Mouse (Mus musculus): Measurements from ENCODE around the gene Spsb2. TPM values are rescaled to one million over a fixed set of nuclear protein-coding genes. Genes with fewer than 3 reads are reported as not detected.

The Spsb2 gene
- 10.0 and 16.9 TPM in 2 replicates for polyA plus RNA-seq (2012)

GRCm38 (mm10) chr6:124808358-124809012 is at the start of gene Spsb2:
Gene Spsb2 (plus strand): TSS chr6:124808661.

DNA sequence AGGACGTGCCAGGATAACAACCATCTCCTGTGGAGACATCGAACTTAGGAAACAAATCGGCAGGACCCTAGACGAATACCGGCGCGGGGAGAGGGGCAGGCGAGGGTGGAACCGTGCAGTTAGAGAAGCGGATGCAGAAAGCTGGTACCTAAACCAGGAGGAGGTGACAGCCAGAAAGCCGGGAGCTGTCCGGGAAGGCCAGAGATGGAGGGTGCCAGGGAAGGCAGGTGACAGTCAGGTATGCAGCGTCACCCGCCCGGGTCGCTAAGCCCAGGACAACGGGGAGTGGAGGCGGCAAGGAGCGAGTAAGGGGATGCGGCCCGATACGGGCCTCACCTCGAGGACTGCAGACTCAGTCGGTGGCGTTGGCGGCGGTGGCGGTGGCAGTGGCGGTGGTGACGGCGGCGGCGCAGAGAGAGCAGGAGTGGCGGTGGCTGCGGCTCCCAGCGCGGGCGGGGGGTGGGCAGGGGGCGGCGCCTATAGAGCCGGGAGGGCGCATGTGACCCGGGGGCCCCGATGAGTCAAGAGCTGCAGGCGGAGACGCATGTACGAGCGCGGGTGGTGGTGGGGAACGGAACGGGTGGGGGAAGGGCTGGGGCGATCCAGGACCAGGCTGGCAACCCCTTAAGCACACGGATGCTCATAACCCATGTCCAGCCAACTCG is 39.2 kb upstream of the Spsb2 start, which contains the start of gene Eno2:
Gene Eno2 (minus strand): TSS at position 573 of the 665 bp plus-strand sequence.

DNA sequence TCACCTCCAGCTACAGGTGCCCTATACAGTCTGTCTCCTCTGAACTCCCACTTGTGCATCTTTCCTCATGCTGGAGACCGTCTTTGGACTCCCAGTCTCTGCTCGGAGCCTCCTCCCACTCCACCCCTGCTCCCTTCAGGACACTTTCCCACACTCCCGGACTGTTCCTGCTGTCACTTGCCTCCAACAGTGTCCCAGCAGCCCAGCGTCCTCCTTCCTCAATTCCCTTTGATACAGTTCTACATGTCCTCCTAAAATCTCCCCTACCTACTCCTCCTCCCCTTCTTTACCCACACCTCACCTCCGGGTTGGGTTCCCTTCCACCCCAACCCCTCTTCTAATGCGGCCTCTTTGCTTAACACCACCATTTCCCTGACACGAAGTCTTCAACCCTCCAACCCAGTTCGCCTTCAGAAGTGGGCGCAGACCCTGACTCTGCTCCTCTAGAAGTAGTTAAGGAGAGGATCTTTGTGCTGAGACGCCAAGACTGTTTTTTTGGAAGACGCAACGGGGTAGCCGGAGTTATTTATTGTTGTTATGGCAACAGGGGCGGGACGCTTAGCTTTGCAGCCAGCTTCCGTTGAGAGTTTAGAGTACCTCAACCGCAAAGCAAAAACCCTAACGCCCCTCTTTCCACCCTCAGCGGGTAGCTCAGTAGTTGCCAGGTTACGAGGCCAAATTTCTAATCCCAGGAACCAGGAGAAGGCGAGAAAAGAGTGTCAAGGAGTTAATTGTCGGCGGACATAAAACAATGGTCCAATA is 29.1 kb upstream of the Spsb2 start, which contains the start of gene Lrrc23:
Gene Lrrc23 (minus strand): TSS at position 506 of the 762 bp plus-strand sequence.

DNA sequence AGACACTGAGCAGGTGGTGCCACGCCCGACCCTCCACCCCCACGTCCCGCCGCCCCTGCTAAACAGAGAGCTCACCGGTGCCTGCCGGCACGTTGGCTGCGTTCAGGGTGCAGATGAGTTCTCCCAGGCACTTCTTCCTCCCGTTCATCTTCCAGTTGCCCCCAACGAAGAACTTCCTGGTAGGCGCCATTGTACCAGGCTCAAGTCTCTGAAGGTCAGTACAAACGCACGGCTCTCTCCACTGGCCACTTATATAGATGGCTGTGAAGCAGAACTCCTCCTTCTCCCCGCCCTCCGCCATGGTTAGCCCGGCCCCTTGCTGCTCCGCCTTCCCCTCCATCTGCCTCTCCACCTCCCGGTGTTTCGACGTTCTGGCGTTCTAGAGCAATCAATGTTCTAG is 5.5 kb downstream of the Spsb2 start, which contains the start of gene Tpi1:
Gene Tpi1 (minus strand): TSS at position 364 of the 400 bp plus-strand sequence.

DNA sequence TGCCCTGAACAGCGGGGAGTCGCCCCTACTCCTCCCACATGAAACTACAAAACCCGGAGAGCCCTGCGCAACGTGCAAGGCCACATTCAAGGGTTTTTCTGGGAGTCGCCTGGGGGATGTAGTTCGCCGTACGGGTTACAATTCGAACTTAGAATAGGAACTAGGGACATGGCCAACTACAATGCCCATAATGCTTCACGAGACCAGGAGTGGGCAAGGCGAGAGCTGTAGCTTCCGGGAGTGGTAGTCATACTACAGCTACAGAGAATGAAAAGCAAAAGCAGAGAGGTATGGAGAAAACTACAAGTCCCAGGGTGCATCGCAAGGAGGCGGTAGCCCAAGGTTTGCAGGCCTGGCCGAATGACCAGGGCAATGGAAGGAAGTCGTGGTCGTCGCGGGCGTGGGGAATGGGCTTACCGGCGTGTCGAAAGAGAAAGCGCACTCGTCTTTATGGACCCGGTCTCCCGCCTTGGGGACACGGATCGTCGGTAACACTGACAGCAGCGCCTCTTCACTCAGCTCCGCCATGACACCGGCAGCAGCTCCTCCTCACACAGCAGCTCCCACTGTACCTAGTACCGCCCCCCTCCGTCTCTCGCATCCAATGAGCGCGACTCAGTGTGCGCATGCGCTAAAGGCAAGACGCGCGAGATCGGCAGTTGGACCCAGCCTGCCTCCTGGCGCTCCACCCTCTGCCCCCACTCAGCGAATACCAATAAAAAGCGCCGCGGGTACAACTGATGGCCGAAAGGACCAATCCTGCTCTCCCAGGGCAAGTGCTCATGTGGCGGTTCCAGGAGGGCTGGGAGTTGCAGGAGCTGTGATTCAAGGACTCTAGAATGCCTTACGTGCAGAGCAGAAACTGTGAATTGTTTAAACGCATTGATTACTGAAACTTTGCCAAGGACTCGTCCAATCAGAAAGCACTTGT is 20.7 kb downstream of the Spsb2 start, which contains the start of the genes Usp5 and Cdca3:
Gene Usp5 (minus strand): TSS at position 617 of the 931 bp plus-strand sequence.
Gene Cdca3 (plus strand): TSS at position 680 of the 931 bp plus-strand sequence.

DNA sequence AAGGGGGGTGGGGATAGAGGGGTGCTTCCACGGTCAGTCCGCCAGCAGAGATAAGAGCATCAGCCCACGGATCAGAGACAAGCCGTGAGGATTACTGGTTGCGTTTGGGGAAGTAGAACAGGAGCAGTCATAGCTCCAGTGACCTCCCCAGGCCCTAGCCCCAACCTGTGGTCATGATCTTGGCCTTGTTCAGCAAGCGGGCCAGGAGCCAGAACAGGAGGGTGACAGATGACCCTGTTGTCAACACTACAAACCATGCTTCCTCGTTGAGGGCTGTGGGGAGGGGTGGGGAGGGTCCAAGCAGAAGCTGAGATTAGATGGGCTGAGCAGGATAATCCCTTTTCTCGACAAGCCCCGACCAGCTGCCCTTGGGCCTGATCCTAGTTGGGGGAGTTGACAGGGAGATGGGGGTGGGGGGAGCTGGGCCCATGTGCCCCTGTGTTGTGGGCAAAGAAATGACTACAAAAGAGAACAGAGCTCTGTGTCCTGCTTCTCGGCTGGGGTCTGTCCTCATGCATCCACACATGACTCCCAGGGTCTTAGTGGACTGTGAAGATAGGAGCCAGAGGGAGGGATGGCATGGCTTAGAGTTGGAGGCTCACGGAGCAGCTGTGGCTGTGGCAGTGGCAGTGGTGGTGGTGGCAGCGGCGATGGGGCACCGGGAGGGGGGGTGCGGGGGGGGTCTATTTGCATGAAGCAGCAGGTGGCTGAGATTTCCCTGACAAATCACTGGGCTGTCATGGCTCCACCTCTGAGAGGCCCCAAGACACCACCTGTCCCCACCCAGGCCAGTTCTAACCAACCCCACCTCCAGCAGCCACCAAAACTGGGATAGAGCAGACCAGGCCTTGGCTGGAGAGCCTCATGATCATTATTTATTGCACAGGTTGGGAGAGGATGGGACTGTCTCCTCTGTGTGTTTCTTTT is 32.0 kb downstream of the Spsb2 start, which contains the start of gene Gnb3:
Gene Gnb3 (minus strand): TSS at position 35 of the 927 bp plus-strand sequence.

GRCm38 (mm10) chr6:124856916-124857839 is 48.7 kb downstream of the Spsb2 start, which contains the start of gene P3h3:
Gene P3h3 (minus strand): TSS chr6:124857752.

Other genes starting within 250 kb of the Spsb2 start
- gene C1rb, start 238.4 kb upstream of the Spsb2 start, polyA plus RNA-seq (2012), result not detected in 2 replicates
- not detected in 2 replicates for gene C1s2, start 172.6 kb upstream of the Spsb2 start, polyA plus RNA-seq (2012)
- 47.7 and 53.9 TPM in 2 replicates for gene Lpcat3, start 145.6 kb upstream of the Spsb2 start, polyA plus RNA-seq (2012)
- 294 and 299 TPM in 2 replicates for gene Emg1, start 96.5 kb upstream of the Spsb2 start, polyA plus RNA-seq (2012)
- gene Phb2, start 96.3 kb upstream of the Spsb2 start, polyA plus RNA-seq (2012), result 308 and 359 TPM in 2 replicates
- 65.9 and 80.8 TPM in 2 replicates for gene Ptpn6, start 69.9 kb upstream of the Spsb2 start, polyA plus RNA-seq (2012)
- 50.4 and 53.2 TPM in 2 replicates for gene Grcc10, start 67.3 kb upstream of the Spsb2 start, polyA plus RNA-seq (2012)
- gene Gm45234, start 52.6 kb upstream of the Spsb2 start, polyA plus RNA-seq (2012), result not detected in 2 replicates
- gene Atn1, start 52.1 kb upstream of the Spsb2 start, polyA plus RNA-seq (2012), result 111 and 137 TPM in 2 replicates
- gene Eno2, start 39.0 kb upstream of the Spsb2 start, polyA plus RNA-seq (2012), result 0.37 and 0.90 TPM in 2 replicates
- 0.37 and 0.47 TPM in 2 replicates for gene Lrrc23, start 28.9 kb upstream of the Spsb2 start, polyA plus RNA-seq (2012)
- gene Tpi1, start 5.6 kb downstream of the Spsb2 start, polyA plus RNA-seq (2012), result 195 and 233 TPM in 2 replicates
- 83.8 and 84.6 TPM in 2 replicates for gene Usp5, start 20.8 kb downstream of the Spsb2 start, polyA plus RNA-seq (2012)
- gene Cdca3, start 20.9 kb downstream of the Spsb2 start, polyA plus RNA-seq (2012), result 43.2 and 59.7 TPM in 2 replicates
- gene Gnb3, start 31.6 kb downstream of the Spsb2 start, polyA plus RNA-seq (2012), result 0.22 TPM in 1 of 2 replicates, not detected in the other
- 8.2 and 16.7 TPM in 2 replicates for gene P3h3, start 49.1 kb downstream of the Spsb2 start, polyA plus RNA-seq (2012)
- 0.09 and 0.18 TPM in 2 replicates for gene Gpr162, start 55.3 kb downstream of the Spsb2 start, polyA plus RNA-seq (2012)
- gene Cd4, start 79.6 kb downstream of the Spsb2 start, polyA plus RNA-seq (2012), result 0.43 and 0.93 TPM in 2 replicates
- gene Lag3, start 103.0 kb downstream of the Spsb2 start, polyA plus RNA-seq (2012), result 5.7 and 9.5 TPM in 2 replicates
- gene Ptms, start 111.4 kb downstream of the Spsb2 start, polyA plus RNA-seq (2012), result 278 and 322 TPM in 2 replicates
- 177 and 232 TPM in 2 replicates for gene Mlf2, start 122.7 kb downstream of the Spsb2 start, polyA plus RNA-seq (2012)
- 50.6 and 53.4 TPM in 2 replicates for gene Cops7a, start 156.9 kb downstream of the Spsb2 start, polyA plus RNA-seq (2012)
- 0.24 and 1.00 TPM in 2 replicates for gene Pianp, start 188.0 kb downstream of the Spsb2 start, polyA plus RNA-seq (2012)
- gene Zfp384, start 200.5 kb downstream of the Spsb2 start, polyA plus RNA-seq (2012), result 74.6 and 80.3 TPM in 2 replicates
- gene Ing4, start 231.1 kb downstream of the Spsb2 start, polyA plus RNA-seq (2012), result 15.9 and 19.1 TPM in 2 replicates
- 12.2 and 12.7 TPM in 2 replicates for gene Acrbp, start 241.0 kb downstream of the Spsb2 start, polyA plus RNA-seq (2012)

Measured in megakaryocyte-erythroid progenitor cell, adult 5 weeks (primary cell).